Mouse (Mus musculus): ENCODE data around the gene Trio.

DNA sequence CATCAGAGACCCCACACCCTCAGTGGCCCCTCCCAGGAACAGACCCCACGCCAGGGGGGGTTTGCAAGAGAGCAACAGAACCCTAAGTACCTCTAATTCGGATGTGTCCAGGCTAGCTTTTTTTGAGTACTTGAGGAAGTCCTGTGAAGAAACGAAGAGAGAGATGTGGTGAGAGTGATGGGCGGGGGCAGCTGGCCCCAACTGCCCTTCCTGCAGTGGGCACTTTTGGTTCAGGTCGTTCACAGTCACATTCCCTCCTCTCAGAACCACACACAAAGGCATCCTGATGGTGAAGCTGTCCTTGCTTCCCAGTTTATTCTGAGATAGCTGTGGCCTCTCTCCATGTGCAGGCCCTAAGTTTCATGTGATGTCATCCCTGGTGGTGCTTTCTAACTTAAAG lies 271.7 kb downstream of the Trio start:
- TF ChIP-seq CTCF (IDR thresholded peaks at IDR 0.05; ENCODE audit: borderline replicate concordance, insufficient read depth, low read length), result no peak
- no peak for TF ChIP-seq POLR2A (IDR thresholded peaks at IDR 0.05; ENCODE audit: low read depth, low read length)

Measured in embryonic fibroblast, embryonic 13.5 days (primary cell).